Mouse (Mus musculus): ENCODE measurements around the gene Ly6f.

- no peak for TF ChIP-seq CTCF (IDR thresholded peaks at IDR 0.05; ENCODE audit: borderline replicate concordance, extremely low read depth, insufficient read depth, insufficient read length)
- no peak for TF ChIP-seq POLR2A (IDR thresholded peaks at IDR 0.05; ENCODE audit: borderline replicate concordance, extremely low read depth, insufficient read depth, insufficient read length, poor library complexity, severe bottlenecking)
Observed at GRCm38 (mm10) chr15:75320104-75320503, 51.9 kb downstream of the Ly6f start.

All from brain, embryonic 14.5 days (tissue).